Mouse (Mus musculus): ENCODE measurements at regions not wholly inside any gene's neighbourhood (a gene's known extent, or its start where the extent isn't known, plus 50 kb on each side); places are given as distances from the start of the nearest gene placed in this dataset.
A peak's percentile ranks its signal among the peaks of the same experiment; 100 is the strongest.

GRCm38 (mm10) chr3:16941146-16941545 is 934.9 kb upstream of the Gm5150 start:
- no peak for DNase-seq

- DNase-seq = no peak
Observed at GRCm38 (mm10) chr3:16939533-16939932, 933.3 kb upstream of the Gm5150 start.

DNA sequence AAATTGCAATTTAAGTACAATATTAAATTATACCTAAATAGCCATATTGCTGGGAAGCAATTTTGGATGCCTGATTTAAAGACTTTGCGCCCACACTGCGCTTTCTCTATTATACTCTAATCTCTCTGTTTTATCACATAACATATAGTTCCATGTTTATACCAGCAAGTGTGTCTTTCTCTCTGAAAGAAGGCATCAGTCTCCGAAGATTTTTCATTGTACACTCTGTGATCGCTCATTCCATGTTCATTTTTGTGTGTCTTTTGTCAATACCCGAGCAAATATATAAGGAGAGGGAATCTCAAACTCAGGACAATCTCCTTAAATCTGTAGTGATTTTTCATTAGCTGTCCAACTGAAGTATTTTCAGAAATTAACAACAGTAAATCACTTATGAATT is 932.9 kb upstream of the Gm5150 start:
- no peak for DNase-seq

- DNase-seq = no peak
Observed at GRCm38 (mm10) chr3:16938491-16939001, 932.3 kb upstream of the Gm5150 start.

GRCm38 (mm10) chr3:16930299-16930698 is 924.1 kb upstream of the Gm5150 start:
- DNase-seq = peak; percentile 40

- DNase-seq = no peak
Observed at GRCm38 (mm10) chr3:16929846-16930245, 923.6 kb upstream of the Gm5150 start.

DNA sequence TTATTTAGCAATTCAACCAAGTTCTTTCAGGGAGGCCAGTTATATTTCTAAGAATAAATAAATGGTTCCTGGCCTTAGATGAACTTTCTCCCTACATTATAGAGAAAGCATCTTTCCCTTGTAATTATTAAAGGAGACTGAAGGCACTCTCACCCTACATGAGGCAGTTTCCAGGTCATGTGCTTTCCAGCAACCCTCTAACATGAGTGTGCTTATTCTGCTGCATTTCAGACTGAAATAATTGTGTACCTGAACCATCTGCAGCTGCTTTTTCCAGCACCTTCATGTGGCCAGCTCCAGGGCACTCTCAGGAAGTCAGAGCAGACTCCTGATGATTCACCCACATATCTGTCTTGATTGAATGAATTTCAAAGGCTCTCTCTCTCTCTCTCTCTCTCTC is 917.8 kb upstream of the Gm5150 start:
- DNase-seq = no peak

GRCm38 (mm10) chr3:16923234-16923914 is 917.1 kb upstream of the Gm5150 start:
- no peak for DNase-seq

DNA sequence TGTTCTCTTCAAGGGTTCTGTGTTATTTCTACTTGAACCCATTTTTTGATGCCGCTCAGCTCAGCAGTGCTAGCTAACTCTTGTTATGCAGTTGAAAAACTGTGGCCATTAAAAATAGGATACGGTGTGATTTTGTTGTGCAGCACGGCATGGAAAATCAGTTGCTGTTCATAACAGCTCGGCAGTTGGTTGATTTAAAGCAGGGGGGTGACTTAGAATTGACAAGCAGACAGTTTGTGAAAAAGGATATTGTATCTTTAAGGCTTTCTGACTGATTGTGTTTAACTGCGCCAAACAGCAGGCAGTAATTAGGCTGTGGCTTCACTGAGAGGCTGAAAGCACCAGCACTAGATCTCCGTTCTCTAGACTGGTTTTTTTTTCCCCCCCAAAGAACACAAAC is 915.1 kb upstream of the Gm5150 start:
- no peak for DNase-seq

DNA sequence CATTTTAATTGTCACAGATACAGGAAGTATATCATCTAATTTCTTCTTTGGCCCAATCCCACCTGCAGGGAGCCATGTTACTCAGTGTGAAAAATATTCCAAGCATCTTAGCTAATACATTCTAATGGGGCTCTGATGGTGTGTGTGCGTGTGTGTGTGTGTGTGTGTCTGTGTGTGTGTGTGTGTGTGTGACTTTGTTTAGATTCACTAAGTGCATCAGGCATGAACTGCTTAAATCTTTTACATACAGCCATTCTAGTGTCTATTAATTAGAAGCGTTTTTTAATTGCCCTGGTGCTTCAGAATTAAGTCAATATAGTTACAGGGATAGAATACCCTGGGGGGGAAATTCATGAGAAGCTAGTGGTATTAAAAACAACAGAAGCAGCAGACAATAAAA is 912.1 kb upstream of the Gm5150 start:
- no peak for DNase-seq

- no peak for DNase-seq
Observed at GRCm38 (mm10) chr3:16916072-16916403, 909.8 kb upstream of the Gm5150 start.

DNA sequence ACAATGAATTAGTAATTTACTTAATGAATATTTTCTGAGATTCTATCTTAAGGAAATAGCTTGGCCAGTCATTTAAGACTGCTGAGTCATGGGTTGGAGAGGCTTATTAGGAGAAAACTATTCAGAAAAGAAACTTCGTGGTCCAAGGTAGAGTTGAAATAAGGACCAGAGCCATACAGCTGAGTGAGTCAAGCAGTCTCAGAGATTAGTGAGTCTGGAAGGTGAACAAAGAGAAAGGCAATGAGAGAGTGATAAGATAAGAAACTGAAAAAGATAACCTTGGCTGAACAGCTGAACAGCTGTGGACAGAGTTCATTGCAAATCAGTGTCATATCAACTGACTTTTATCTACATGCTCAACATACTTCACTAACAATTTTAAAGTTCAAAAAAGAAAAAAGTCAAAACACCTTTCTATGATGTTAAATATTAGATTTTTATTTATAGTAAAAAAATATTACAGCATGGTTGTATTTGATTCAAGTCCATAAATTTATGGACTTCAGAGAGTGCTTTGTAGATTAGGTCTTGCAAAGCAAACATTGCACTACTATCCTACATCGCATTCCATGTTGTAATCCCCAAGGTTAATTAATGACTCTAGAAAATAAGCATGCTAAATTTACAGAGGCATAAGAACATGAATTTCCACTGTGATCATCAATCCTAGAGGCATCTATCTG is 909.3 kb upstream of the Gm5150 start:
- no peak for DNase-seq

DNA sequence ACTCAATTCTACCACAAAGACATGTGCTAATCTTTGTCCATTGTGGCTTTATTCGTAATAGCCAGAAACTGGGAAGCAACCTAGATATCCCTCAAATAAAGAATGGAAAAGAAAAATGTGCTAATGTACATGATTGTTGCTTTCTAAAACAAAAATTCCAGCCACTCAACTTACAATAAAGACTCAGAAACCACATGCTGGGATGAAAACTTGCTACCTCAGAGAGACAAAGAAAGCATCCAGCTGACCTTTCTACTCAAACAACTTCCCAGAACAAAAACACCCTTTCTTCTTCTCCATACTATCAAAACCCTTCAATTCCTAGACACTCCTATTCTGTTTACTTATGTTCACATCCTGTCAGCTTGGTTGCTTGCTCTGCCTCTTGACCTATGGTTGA is 881.9 kb upstream of the Gm5150 start:
- no peak for DNase-seq

GRCm38 (mm10) chr3:16872337-16873117 is 866.3 kb upstream of the Gm5150 start:
- DNase-seq = peak; percentile 12

GRCm38 (mm10) chr3:16860034-16860433 is 853.8 kb upstream of the Gm5150 start:
- no peak for DNase-seq

DNA sequence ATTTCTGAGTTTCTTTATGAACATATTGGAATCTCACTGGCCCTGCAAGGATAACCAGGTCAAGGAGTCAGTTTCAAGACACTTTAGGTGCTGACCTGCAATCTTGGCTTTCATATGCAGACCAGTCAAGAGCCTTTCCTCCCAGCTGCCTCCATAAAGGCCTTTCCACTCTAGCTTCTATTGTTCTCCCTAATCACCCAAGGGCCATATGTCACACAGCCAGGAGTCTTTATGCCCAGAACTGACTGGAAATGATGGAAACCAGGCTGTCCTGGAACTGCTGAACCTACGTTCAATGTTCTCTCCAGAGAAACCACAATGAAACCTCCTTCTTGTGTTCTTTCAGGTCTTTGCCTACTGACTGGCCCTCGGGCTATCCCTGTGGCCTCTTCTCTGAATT is 852.7 kb upstream of the Gm5150 start:
- no peak for DNase-seq

- no peak for DNase-seq
Observed at GRCm38 (mm10) chr3:16855251-16855650, 849.0 kb upstream of the Gm5150 start.

DNA sequence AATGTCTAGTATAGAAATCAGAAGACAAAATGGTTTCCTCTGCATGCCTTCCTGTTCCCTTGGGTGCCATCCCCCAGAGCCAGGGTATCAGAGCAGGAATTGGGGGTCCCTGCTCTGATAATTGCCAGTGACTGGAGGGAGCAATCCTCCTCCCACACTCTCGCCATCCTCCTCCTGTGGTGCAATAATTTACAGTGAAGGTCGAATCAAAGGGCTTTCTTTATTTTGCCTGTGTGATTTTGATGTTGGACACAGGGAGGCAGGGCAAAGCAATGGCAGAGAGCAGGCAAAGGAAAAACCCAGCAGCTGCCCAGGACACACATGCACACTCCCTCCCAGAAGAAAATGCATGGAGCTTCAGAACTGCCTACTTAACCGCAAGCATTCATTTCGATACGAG is 847.8 kb upstream of the Gm5150 start:
- DNase-seq = no peak

DNA sequence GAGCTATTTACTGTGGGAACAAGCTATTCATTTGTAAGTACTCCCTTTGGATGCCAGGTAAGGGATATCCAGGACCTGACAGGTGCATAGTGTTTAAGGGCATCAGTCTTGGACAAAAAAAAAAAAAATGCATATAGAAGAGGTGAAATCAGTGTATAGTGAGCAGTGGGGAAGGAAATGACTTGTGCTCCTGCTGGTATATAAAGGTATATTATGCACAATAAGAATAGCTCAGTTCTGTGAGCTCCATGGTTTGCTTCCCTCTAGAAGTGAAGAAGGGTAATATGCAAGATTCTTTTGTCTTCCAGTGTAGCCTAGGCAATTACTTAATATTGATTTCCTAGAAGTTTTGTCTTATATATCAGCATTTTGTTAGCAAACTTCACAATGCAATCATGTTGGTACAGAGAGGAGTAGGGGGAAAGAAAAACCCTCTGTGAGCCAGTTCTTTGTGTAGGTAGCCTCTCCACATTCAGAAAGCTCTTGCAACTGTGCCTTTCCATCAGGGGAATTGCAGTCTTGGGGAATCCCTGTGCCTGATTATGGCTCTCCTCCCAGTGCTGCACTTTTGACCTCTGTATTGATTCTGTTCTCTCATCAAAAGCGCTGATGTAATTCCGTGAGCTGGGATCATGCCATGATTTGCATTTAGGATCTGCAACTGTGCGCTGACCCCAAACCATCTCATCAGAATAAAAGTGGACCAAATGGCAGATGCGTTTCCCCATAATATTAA is 840.7 kb upstream of the Gm5150 start:
- no peak for DNase-seq

DNA sequence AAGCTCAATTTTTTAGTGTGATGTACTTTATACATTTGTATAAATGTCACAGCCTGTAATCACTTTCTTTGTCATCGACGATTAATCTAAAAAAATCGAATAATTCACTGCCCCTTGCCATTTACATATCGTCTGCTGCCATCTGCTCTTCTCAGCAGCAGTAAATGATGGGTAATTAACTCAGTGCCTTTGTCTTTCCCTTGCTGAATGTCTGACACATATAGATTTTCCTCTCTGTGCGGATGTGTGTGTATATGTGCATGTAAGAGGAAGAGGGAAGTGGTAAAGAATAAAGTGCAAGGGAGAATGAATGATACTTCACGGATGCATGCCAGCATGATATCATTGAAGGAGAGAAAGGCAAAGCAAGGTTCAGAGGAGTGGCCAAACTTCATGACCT is 814.3 kb upstream of the Gm5150 start:
- DNase-seq = no peak

DNA sequence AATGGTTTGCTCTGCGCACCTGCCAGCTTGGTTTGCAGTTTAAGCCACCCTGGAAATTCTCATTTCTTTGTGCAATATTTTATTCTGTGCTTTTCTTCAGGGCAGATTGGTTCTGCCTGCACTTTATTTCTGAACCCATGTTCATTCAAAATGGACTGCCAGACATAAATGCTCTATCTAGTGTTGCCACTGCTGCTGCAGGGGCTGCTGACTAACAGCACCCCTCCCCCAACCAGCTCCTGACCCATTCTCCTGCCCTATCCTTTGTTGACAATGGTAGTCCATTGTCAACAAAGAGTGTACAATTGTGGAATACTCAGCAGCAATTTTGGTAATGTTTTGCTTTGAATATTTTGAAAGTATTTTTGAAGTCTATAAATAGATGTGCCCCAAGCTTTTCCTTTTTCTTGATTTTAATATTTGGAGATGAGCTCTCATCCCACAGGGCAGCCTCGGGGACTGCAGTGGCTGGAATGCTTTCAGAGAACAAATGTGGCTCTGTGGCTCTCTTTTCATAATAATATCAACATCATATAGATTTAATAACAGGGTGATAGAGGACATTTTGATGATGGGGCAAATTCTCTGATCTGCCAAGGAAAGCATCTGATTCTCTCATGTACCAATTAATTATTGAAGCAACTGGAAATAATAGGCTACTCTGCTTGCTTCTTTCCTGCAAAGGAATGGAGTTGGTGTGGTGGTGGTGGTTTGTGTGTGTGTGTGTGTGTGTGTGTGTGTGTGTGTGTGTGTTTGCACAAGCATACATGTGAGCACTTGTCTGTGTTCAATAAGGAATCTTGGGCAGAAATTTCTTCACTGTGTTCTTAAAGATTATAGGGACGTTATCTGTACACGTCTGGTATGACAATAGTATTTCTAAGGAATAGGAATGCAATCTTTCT is 813.2 kb upstream of the Gm5150 start:
- no peak for DNase-seq

DNA sequence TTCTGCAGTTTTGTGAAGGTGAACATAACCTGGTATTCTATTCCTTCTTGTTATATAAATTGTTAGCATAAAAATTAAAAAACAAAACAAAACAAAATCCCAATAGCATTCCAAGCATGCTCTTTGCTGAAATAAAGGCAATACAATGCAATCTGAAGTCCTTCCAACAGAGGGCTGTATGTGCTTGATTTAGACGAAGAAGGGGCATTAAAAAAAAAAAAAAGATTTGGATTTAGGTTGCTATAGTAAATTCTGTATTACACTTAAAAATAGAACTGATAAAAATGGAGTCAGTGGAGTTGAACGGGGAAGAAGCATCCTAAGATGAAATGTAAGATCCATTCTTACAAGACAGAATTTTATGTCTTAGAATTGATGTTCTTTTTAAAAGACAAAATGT is 810.6 kb upstream of the Gm5150 start:
- no peak for DNase-seq
